Comparison of ENCODE assay signal across 8 mouse cellular contexts in genomic region chr11:94429011-94429651, GRCm38 (mm10). TPM values are rescaled to one million over a fixed set of nuclear protein-coding genes. Genes with fewer than 3 reads are reported as not detected.
DNase-seq lines count a peak whose midpoint lies in the region; ATAC-seq lines count a peak whose summit lies in the region.

No protein-coding gene starts in this region.

- H3K4me1 ChIP-seq in heart, embryonic 15.5 days (replicated peaks), result peaks cover 30% of the 10 kb centered on the region
- peaks cover 23% of the 10 kb centered on the region for H3K4me1 ChIP-seq in hindbrain, embryonic 16.5 days (ENCODE audit: control insufficient read depth, insufficient read depth, low read depth, low read length)
- peaks cover 42% of the 10 kb centered on the region for H3K4me1 ChIP-seq in midbrain, embryonic 14.5 days (ENCODE audit: control insufficient read depth, insufficient read depth, low read length)

- no peaks in the 10 kb centered on the region for H3K36me3 ChIP-seq in heart, embryonic 15.5 days
- peaks cover 13% of the 10 kb centered on the region for H3K36me3 ChIP-seq in hindbrain, embryonic 16.5 days (ENCODE audit: control insufficient read depth, insufficient read depth, low read length)
- H3K36me3 ChIP-seq in midbrain, embryonic 14.5 days (ENCODE audit: control insufficient read depth, insufficient read depth, low read length), result peaks cover 64% of the 10 kb centered on the region

- H3K27me3 ChIP-seq in heart, embryonic 15.5 days, result peaks cover 32% of the 10 kb centered on the region
- H3K27me3 ChIP-seq in hindbrain, embryonic 16.5 days (replicated peaks; ENCODE audit: control insufficient read depth, insufficient read depth, low read length), result no peaks in the 10 kb centered on the region
- H3K27me3 ChIP-seq in midbrain, embryonic 14.5 days (ENCODE audit: control insufficient read depth, insufficient read depth, low read length), result no peaks in the 10 kb centered on the region

- no peak overlapping the region for H3K9ac ChIP-seq in heart, embryonic 15.5 days
- H3K9ac ChIP-seq in hindbrain, embryonic 16.5 days (ENCODE audit: low read depth, low read length), result no peak overlapping the region; the same call in 1 of the 2 replicates
- H3K9ac ChIP-seq in midbrain, embryonic 14.5 days (replicated peaks; ENCODE audit: low read length), result no peak overlapping the region

- H3K9me3 ChIP-seq in heart, embryonic 15.5 days (replicated peaks), result no peaks in the 10 kb centered on the region
- H3K9me3 ChIP-seq in hindbrain, embryonic 16.5 days (ENCODE audit: control insufficient read depth, low read length), result no peaks in the 10 kb centered on the region
- H3K9me3 ChIP-seq in midbrain, embryonic 14.5 days (ENCODE audit: control insufficient read depth, low read length), result no peaks in the 10 kb centered on the region

- intact Hi-C loops in heart, postnatal 10 days (cut with DNase I), result no loop called here

- H3K27ac ChIP-seq in heart, embryonic 15.5 days, result peak overlapping the region; percentile 85
- no peak overlapping the region for H3K27ac ChIP-seq in hindbrain, embryonic 16.5 days (ENCODE audit: low read depth, low read length)
- peak overlapping the region; percentile 72 for H3K27ac ChIP-seq in midbrain, embryonic 14.5 days (replicated peaks; ENCODE audit: low read depth, low read length)

- H3K4me3 ChIP-seq in heart, embryonic 15.5 days, result no peak overlapping the region
- no peak overlapping the region for H3K4me3 ChIP-seq in hindbrain, embryonic 16.5 days (ENCODE audit: low read length)
- H3K4me3 ChIP-seq in midbrain, embryonic 14.5 days (replicated peaks; ENCODE audit: low read depth, low read length), result no peak overlapping the region

- WGBS in heart, embryonic 15.5 days, result 21% methylated on average over 9 of the region's 9 CpGs
- 16% methylated on average over 9 of the region's 9 CpGs for WGBS in hindbrain, embryonic 16.5 days
- 31% methylated on average over 9 of the region's 9 CpGs for WGBS in midbrain, embryonic 14.5 days

- 0 out of 2 replicates have a peak, but pooled peaks have one; percentile 25 for ATAC-seq in heart, embryonic 15.5 days (replicated peaks; ENCODE audit: insufficient number of reproducible peaks, insufficient read depth, low FRiP score, low read depth)
- 0 out of 2 replicates have a peak, but pooled peaks have one; percentile 24 for ATAC-seq in hindbrain, embryonic 16.5 days
- ATAC-seq in midbrain, embryonic 14.5 days (ENCODE audit: low FRiP score, low TSS enrichment), result peak; percentile 41; the same call in 1 of the 2 replicates

- H3K4me2 ChIP-seq in heart, embryonic 15.5 days, result peak overlapping the region; percentile 34
- no peak overlapping the region for H3K4me2 ChIP-seq in hindbrain, embryonic 16.5 days (ENCODE audit: low read length)
- no peak overlapping the region for H3K4me2 ChIP-seq in midbrain, embryonic 14.5 days (ENCODE audit: low read length)

- DNase-seq in heart, postnatal 10 days, result no peak
- DNase-seq in embryo, embryonic 10.5 days (ENCODE audit: low spot score), result peak; percentile 68
- DNase-seq in midbrain, embryonic 14.5 days, result no peak
- DNase-seq in adrenal gland, adult 8-10 months, result no peak
- no peak for DNase-seq in layer of hippocampus, postnatal 36 days
- no peak for DNase-seq in cerebellum, postnatal 36 days

RNA-seq across cellular contexts. Expression of gene Abcc3, which starts 36.3 kb away (rescaled TPM):
- 1.1 and 1.7 TPM in 2 replicates for polyA plus RNA-seq in heart, embryonic 15.5 days (2015; fragmentation: Nextera tagmentation; extraction: Ambion mirVana)
- 1 to 10 TPM; 2.8 TPM for total RNA-seq in heart, postnatal 10 days (2021)
- 0.91 and 1.3 TPM in 2 replicates for polyA plus RNA-seq in hindbrain, embryonic 16.5 days (2015; fragmentation: Nextera tagmentation; extraction: Ambion mirVana)
- 0.19 and 0.50 TPM in 2 replicates for polyA plus RNA-seq in midbrain, embryonic 14.5 days (2014; fragmentation: Nextera tagmentation; extraction: Ambion mirVana)
- total RNA-seq in adrenal gland, adult 8-10 months (2022), result 10 to 100 TPM in 2 of 4 experiments, 1 to 10 TPM in 2; 4.7 to 15.0 (median 9.4) TPM
- 1 to 10 TPM; 2.2 to 2.9 TPM for total RNA-seq in layer of hippocampus, postnatal 36 days (2021)

RNA-seq across cellular contexts. Expression of gene Cacna1g, which starts 44.9 kb away (rescaled TPM):
- 6.4 TPM in 2 replicates for polyA plus RNA-seq in heart, embryonic 15.5 days (2015; fragmentation: Nextera tagmentation; extraction: Ambion mirVana)
- 10 to 100 TPM; 33.4 to 41.3 TPM for total RNA-seq in heart, postnatal 10 days (2021)
- polyA plus RNA-seq in hindbrain, embryonic 16.5 days (2015; fragmentation: Nextera tagmentation; extraction: Ambion mirVana), result 15.1 and 20.5 TPM in 2 replicates
- polyA plus RNA-seq in midbrain, embryonic 14.5 days (2014; fragmentation: Nextera tagmentation; extraction: Ambion mirVana), result 20.1 and 22.7 TPM in 2 replicates
- total RNA-seq in adrenal gland, adult 8-10 months (2022), result under 1 TPM; 0.14 to 0.73 (median 0.21) TPM
- 10 to 100 TPM; 65.7 to 81.0 TPM for total RNA-seq in layer of hippocampus, postnatal 36 days (2021)

RNA-seq across cellular contexts. Expression of gene Spata20, which starts 56.8 kb away (rescaled TPM):
- polyA plus RNA-seq in heart, embryonic 15.5 days (2015; fragmentation: Nextera tagmentation; extraction: Ambion mirVana), result 0.13 and 0.28 TPM in 2 replicates
- total RNA-seq in heart, postnatal 10 days (2021), result 1 to 10 TPM in 1 of 2 experiments, under 1 TPM in 1; 0.31 to 1.2 TPM
- 0.64 and 0.81 TPM in 2 replicates for polyA plus RNA-seq in hindbrain, embryonic 16.5 days (2015; fragmentation: Nextera tagmentation; extraction: Ambion mirVana)
- polyA plus RNA-seq in midbrain, embryonic 14.5 days (2014; fragmentation: Nextera tagmentation; extraction: Ambion mirVana), result 0.42 and 0.54 TPM in 2 replicates
- not detected for total RNA-seq in adrenal gland, adult 8-10 months (2022)
- under 1 TPM in 1 of 2 experiments, not detected in 1; 0.45 TPM for total RNA-seq in layer of hippocampus, postnatal 36 days (2021)

Comparison
In these comparisons a context has a peak if more than half of its experiments do, and no peak if none do; other contexts are left out.
1. RNA of gene Cacna1g, which starts 44.9 kb away (total RNA-seq): 65.7 to 81.0 TPM in layer of hippocampus, postnatal 36 days and 33.4 to 41.3 TPM in heart, postnatal 10 days; 0.14 to 0.73 TPM in adrenal gland, adult 8-10 months; every median in the first group is over 10 times any median in the second.
2. Peak in every context shown above with its lines, with median percentiles within 50 percentile points of each other: ATAC-seq.